Mouse (Mus musculus) brain, embryonic 14.5 days (tissue): Measurements from ENCODE around the gene Grip1.

ENCODE experiments used
- CTCF ChIP-seq: fragments of 200-500 bp; IDR thresholded peaks from 2 replicates; pipeline ENCODE4 v1.5.1; 2012; ENCODE audit warnings: inconsistent platforms, mild to moderate bottlenecking, moderate library complexity, borderline replicate concordance; ENCODE audit not compliant: insufficient read depth, insufficient read length; ENCODE audit errors: extremely low read depth
- POLR2A ChIP-seq: fragments of 200-500 bp; IDR thresholded peaks from 2 replicates; pipeline ENCODE4 v1.6.1; 2012; ENCODE audit warnings: mild to moderate bottlenecking, inconsistent platforms, borderline replicate concordance; ENCODE audit not compliant: poor library complexity, insufficient read depth, insufficient read length, severe bottlenecking; ENCODE audit errors: extremely low read depth

GRCm38 (mm10) chr10:119640534-119640933, 186.9 kb downstream of the Grip1 start:
- TF ChIP-seq CTCF, result peak; percentile 43; the same call in 1 of the 2 replicates
- TF ChIP-seq POLR2A, result no peak
